Mouse (Mus musculus): ENCODE data around the gene Hnrnpf. TPM values are rescaled to one million over a fixed set of nuclear protein-coding genes. Genes with fewer than 3 reads are reported as not detected.
"Not testable (repeated sequence)": the region's sequence is repeated elsewhere in the genome, so short reads cannot be mapped to it uniquely, and the experiment has no call there.

Gene Hnrnpf
- total RNA-seq (2021): 100 to 1,000 TPM; 201 to 220 TPM

GRCm38 (mm10) chr6:117900126-117901080 is at the start of gene Hnrnpf:
Gene Hnrnpf, plus strand, starts transcription at chr6:117900324.
- DNase-seq: no peak
- intact Hi-C loops (cut with DNase I): no loop called here

- no peak for DNase-seq
- intact Hi-C loops (cut with DNase I): loop anchor here (10.0 kb wide), 1 partner anchor 243 kb away; no protein-coding TSS in a partner anchor
Measured at GRCm38 (mm10) chr6:117851747-117852146, 48.4 kb upstream of the Hnrnpf start.

DNA sequence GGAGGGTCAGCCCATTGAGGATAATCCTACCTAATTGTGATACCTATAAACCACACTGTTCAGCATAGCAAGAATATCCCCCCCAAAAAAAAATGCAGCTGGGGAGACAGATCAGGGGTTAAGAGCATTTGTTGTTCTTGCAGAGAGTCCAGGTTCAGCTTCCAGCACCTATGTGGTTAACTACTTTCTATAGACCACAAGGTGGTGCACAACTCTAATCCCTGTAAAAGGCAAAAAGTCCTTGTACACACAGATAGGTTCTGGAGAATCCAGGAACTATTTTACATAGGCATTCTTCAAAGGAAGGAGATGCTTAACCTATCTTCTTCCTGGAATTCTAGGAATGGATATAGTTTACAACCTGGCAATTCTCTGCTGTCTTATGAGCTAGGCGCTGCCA is 42.1 kb upstream of the Hnrnpf start:
- no peak for DNase-seq
- intact Hi-C loops (cut with DNase I): loop anchor here (10.0 kb wide), 1 partner anchor 237 kb away; no protein-coding TSS in a partner anchor

DNA sequence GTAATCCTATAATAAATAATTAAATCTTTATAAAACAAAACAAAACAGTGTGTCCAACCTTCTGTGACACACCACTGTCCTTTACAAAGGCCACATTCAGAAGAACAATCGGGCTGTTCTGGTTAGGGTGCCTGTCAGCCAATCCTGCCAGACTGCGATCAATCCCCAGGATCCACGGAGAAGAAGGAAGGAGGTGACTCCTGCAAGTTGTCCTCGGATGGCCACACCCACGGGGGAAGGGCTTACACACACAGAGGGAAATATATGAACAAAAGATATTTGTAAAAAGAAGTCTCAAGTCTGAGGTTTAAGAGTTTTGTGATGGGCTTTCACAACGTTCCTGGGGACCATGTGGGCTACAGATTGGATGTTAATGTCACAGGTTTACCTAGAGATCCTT is 38.3 kb upstream of the Hnrnpf start, which contains the start of gene Zfp239:
Gene Zfp239, plus strand, starts transcription at position 253 of the 400 bp plus-strand sequence.
- intact Hi-C loops (cut with DNase I): no loop called here
- no peak for DNase-seq

GRCm38 (mm10) chr6:117862465-117862864 is 37.7 kb upstream of the Hnrnpf start:
- intact Hi-C loops (cut with DNase I): no loop called here
- no peak for DNase-seq

GRCm38 (mm10) chr6:117862899-117863620 is 37.1 kb upstream of the Hnrnpf start:
- peak; percentile 67 for DNase-seq
- intact Hi-C loops (cut with DNase I): no loop called here

DNA sequence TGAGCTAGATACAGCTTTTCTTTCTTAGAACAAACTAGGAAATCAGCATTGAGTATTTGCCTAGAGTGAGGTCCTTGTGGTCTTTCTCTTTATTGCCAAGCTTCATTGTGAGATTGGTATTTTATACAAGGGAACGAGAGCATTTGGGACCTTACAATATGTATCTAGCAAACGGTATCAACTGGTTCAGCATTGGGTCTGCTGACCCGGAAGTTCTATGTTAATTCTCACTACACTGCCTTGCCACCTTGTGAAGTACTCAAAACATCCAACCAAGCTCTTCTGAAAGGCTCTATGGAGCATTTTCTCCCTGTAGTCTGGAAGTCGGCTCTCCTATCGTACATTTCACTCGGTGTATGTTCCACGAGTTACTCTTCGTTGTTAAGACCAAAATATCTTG is 36.4 kb upstream of the Hnrnpf start:
- no peak for DNase-seq
- intact Hi-C loops (cut with DNase I): no loop called here

DNA sequence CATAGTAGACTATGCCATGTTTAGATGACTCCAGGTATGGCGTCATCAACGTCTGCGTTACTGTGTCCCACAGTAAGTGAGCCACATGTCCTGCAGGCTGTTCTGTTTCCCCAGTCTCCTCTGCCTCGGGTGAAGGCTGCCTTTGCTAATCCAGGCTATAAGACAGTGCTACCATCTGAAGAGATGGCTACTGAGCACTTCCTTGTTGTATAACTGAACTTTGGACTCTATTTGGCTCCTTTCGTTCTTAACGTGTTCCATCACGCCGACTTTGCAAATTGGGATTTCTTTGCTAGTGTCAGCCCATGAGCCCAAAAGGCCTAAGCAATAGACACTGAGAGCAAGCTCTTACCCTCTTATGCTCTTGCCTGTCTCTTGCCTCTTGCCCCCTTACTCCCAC is 31.9 kb upstream of the Hnrnpf start:
- intact Hi-C loops (cut with DNase I): no loop called here
- no peak for DNase-seq

DNA sequence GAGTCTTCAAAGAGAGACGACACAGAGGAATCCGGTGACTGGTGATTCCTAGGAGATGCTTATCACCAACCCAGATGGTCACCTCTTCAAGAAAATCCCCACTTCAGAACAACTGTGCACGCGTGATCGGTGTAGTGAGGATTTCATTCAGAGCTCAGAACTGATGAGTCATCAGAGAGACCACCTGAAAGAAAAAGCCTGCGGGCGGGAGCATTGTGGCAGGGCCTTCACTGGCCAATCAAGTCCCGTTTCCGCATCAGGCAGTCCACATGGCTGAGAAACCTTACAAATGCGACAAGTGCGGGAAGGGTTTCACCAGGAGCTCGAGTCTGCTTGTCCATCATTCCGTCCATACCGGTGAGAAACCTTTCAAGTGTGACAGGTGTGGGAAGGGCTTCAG is 29.1 kb upstream of the Hnrnpf start:
- DNase-seq: no peak
- intact Hi-C loops (cut with DNase I): no loop called here

- intact Hi-C loops (cut with DNase I): not testable (repeated sequence)
Measured at GRCm38 (mm10) chr6:117873450-117873849, 26.7 kb upstream of the Hnrnpf start.

DNA sequence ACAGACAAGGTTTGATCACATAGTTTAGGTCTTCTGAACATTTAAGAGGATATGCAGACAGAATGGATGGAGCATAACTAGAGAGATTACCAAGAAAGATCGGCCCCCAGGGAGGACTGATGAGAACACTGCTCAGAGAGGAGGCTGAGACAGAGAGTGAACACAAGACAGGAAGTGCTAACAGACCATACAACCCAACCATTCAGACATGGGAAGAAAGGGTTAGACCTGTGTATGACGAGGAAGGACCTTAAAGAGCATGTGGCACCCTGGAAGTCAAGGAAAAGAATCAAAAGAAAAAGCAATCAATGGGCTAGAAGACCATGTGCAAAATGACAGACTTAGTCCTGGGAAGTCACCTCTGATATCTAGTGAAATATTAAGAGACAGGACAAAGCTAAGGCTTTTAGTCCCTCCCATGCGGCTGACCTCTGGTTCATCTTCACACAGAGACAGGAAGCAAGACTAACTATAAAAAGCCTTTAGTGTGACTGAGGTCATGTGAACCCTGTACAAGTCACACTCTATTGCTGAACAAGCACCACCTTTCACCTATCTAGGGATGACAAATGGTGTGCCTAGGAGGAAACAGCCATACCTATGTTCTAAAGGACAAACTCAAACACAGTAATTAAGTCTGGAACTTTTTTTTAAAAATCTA is 25.4 kb upstream of the Hnrnpf start:
- DNase-seq: no peak
- intact Hi-C loops (cut with DNase I): no loop called here

More at GRCm38 (mm10) chr6:117873450-117873849, 26.7 kb upstream of the Hnrnpf start:
- not testable (repeated sequence) for DNase-seq

- intact Hi-C loops (cut with DNase I): no loop called here
- DNase-seq: peak; percentile 85
Measured at GRCm38 (mm10) chr6:117878700-117879407, 21.3 kb upstream of the Hnrnpf start.

- peak; percentile 100 for DNase-seq
- intact Hi-C loops (cut with DNase I): no loop called here
Measured at GRCm38 (mm10) chr6:117879408-117880115, 20.6 kb upstream of the Hnrnpf start.

- intact Hi-C loops (cut with DNase I): no loop called here
- DNase-seq: no peak
Measured at GRCm38 (mm10) chr6:117880394-117880838, 19.7 kb upstream of the Hnrnpf start.

- intact Hi-C loops (cut with DNase I): no loop called here
- DNase-seq: no peak
Measured at GRCm38 (mm10) chr6:117881229-117881628, 18.9 kb upstream of the Hnrnpf start.

DNA sequence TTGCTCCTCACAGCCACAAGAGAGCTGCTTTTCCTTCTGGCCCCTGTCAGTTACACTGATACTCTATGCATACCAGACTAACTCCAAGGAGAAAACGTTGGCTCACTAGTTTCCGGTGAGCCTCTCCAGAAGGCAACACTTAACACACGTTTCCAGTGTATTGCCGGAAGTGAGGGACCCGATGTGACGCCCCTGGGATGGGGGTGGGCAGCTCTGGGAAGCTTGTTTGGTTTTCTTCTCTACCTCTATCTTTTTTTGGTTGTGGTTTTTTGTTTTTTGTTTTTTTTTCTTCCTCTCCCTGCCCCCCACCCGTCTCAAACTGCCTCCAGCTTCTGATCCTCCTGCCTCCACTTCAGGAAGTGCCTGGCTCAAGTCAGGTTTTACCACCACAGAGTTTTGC is 18.1 kb upstream of the Hnrnpf start:
- intact Hi-C loops (cut with DNase I): no loop called here
- DNase-seq: no peak

GRCm38 (mm10) chr6:117885943-117886342 is 14.2 kb upstream of the Hnrnpf start:
- no peak for DNase-seq
- intact Hi-C loops (cut with DNase I): no loop called here

- intact Hi-C loops (cut with DNase I): no loop called here
- DNase-seq: no peak
Measured at GRCm38 (mm10) chr6:117888032-117888431, 12.1 kb upstream of the Hnrnpf start.

DNA sequence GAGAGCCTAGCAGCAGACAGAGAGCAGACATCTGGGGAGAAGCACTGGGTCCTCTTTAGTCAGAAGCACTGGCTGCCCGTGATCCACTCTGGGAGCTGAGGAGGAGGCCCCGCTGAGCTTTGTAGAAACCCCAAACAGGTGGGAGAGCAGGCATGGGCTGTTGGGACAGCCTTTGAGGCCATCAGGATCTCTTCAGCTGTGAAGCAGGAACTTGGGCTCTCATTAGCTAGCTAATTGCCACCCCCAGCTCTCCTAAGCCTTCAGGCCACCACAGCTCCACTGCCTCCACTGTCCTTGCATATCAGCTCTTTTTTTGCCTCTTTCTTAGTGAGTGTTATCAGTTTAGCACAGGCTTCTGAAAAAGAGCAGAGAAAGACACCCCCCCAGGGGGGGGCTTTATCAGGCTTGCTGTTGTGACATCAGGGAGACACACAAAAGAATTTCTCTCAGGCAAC is 11.5 kb upstream of the Hnrnpf start:
- DNase-seq: no peak
- intact Hi-C loops (cut with DNase I): no loop called here

GRCm38 (mm10) chr6:117890257-117890656 is 9.9 kb upstream of the Hnrnpf start:
- intact Hi-C loops (cut with DNase I): no loop called here
- DNase-seq: no peak
